Mouse (Mus musculus): Measurements from ENCODE around the gene Nbas. TPM values are rescaled to one million over a fixed set of nuclear protein-coding genes. Genes with fewer than 3 reads are reported as not detected.

The Nbas gene
- 4.4 and 5.3 TPM in 2 replicates for polyA plus RNA-seq (2012; rRNA removed)

DNA sequence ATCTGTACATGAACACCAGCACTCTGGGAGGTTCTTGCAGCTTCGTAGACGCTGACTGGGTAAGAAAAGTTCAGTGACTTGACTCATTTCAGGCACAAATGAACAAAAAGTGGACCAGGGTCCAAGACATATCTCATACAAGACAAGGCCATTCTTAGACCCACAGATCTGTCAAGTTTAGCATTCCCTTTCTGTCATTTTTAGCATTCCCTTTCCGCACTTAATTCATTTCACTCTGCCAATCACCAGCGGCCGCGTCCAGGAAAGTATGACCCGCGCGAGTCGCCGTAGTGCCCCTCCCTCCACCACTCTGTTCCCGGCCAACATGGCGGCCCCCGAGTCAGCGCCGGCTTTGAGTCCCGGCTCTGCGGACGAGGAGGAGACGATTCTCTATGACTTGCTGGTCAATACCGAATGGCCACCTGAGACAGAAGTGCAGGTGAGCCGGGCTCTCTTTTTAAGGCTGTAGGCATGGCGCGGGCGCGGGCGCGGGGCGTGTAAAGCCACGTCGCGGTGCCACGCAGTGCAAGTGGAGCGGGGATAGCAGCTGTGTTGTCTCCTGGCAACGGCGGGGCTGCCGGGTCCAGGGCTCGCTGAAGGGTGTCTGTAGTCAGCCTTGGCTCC, at the start of gene Nbas:
TSS of gene Nbas (plus strand) at position 308 of the 624 bp plus-strand sequence.

DNA sequence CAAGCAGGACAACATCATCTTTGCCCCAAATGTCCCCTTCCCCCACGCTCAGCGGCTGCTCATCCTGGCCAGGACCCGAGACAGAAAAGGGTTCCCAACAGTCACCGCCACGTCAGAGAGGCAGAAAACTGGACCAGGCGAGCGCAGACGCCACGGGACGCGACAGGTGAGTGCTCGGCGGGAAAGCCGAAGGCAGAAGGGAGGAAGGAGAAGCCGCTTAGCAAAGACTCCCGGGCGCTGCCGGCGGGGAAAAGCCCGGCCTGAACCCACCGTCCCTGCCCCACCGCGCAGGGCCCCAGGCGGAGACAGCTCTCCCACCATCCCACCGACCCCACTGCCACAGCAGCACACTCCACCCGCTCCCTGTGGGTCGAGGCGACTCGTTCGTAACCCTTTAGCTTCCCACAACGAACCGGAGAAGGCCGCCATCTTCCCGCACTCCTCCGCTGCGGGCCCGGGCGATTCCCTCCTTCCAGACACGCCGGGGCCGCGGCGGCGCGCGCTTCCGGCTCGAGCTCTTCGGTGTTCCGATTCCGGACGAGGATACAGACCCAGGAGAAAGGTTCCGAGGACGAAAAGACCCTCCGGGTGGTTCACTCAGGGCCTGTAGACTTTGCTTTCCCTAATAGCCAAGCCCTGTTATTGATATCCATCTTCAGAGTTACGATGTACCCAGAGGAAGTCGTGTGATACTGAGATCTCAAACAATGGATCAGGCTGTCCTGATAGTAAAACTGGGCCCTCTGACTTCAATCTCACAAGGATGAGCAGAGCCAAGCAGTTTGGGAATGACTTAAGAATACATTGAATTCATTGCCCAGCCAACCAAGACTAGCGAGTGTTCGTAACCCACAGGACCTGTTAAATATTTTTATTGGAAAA, 20.0 kb upstream of the Nbas start, which contains the start of gene Ddx1:
TSS of gene Ddx1 (minus strand) at position 523 of the 882 bp plus-strand sequence.

Other genes with a start within 250 kb of the Nbas start
- 29.1 and 30.2 TPM in 2 replicates for gene Ddx1, start 19.9 kb upstream of the Nbas start, polyA plus RNA-seq (2012; rRNA removed)